Mouse (Mus musculus): ENCODE results near the gene Pcyt2.
"Not testable (repeated sequence)": the region's sequence is repeated elsewhere in the genome, so short reads cannot be mapped to it uniquely, and the experiment has no call there.

Gene Pcyt2

DNA sequence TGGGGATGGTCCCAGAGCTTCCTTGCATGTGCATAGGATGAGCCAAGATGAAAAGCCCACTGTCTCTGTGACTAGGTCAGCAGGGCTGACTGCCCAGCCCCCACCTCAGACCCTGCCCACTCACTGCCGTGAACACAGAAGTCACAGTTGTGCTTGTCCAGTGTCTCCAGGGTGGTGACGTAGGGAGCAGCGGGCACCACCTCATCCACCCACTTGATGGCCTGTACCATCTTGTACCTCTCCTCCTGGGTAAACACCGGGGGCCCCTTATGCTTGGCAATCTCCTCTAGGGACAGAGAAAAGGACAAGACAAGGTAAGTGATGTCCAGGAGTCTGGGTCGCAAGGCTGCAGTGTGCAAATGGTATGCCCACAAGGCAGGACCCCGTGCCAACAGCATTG is 2.6 kb downstream of the Pcyt2 start:
- DNase-seq: no peak

DNA sequence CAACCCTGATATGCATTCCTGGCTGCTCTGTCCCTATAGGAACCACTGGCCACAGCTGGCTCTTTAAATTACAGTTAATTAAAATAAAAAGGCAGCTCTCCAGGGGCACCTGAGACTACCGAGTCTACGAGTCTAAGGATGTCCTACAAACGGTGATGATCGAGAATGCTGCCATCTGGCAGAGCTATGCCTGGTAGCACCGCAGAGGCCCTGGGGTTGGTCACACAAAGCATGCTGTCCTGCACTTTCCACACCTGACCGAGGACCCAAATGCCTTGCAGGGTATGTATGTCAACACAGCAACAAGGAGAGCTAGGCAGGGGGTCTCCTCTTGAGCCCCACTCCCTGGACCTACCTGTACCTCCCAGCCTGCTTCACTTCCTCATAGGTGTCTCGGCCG is 3.8 kb downstream of the Pcyt2 start:
- DNase-seq: no peak

DNA sequence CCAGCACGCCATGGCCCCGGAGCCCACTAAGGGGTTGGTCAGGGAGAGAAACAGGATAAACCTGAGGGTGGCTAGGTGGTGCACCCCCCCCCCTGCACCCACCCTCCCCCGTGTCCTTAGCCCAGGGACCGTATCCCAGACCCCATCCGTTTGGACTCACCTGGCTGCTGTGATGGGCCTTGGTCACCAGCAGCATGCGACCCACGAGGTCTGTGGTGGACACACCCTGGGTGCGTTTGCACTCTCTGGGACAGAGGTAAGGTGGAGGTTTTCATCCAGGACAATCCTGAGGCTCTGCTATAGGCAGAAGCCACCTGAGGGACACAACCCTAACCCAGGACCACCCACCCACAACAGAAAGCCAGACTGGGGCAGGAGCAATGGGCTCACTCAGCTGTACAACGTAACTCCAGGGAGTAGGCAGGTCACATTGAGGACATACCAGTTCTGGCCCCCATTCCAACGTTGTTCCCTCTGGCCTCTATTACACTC is 4.2 kb downstream of the Pcyt2 start:
- DNase-seq: no peak

DNA sequence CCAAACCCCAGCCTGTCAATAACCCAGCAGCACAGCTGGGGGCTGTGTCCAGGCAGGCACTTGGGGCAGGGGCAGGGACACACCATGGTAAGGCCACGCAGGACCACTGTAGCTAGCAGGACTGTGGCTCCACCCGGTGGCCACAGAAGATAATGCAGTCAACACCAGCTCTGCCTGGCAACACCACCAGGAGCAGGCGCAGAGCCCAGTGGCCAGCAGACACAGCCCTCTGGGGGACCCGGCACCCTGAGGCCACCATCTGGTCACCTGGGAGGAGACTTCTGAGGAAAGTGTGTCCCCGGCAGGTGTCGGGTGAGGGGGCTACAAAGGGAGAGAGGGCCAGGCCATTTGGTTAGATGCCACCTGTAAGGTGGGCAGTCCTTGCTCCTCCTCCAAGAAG is 5.0 kb downstream of the Pcyt2 start:
- peak; percentile 83 to 84 for DNase-seq

DNA sequence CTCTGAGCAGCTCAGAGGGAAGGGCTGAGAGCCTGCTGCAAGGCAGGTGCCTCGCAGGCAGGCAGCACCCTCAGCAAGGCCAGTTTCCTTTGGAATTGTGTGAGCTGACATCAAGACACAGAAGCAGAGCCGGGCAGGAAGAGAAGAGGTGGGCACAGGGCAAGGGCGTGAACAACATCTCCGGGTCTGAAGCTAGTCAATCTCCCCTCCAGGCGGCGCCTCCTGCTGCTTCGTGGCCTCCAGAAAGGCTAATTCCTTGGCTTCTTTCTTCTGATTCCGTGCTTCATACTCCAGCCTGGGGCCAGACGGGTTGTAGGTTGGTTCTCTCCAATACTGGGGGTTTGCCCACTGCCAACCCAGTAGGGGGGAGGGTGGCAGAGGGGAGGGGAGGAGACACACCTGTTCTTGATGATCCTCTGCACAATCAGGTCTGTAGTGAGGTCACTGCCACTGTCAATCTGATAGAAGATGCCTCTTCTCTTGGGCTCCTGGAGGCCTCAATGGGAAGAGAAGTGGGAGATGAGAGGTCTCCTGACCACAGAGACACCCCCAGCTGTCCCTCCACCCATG is 7.2 kb downstream of the Pcyt2 start:
- DNase-seq: no peak

DNA sequence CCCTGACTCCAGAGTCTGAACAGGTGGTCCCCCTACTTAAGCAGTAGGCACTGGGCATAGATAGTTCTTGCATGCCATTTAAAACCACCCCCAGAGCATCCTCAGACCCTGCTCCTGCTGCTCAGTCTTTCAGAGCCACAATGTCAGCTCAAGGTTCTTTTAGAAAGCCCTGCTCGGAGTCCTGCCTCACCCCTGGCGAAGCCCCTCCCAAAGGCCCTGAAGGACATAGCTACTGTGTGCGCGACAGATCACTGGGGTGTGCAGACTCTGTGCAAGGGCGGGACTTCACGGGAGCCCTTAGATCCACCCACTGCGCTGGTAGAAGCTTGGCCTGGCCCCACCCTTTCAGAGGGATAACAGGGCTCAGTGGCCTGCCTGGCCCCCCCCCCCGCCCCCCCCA is 8.5 kb downstream of the Pcyt2 start:
- no peak for DNase-seq

DNA sequence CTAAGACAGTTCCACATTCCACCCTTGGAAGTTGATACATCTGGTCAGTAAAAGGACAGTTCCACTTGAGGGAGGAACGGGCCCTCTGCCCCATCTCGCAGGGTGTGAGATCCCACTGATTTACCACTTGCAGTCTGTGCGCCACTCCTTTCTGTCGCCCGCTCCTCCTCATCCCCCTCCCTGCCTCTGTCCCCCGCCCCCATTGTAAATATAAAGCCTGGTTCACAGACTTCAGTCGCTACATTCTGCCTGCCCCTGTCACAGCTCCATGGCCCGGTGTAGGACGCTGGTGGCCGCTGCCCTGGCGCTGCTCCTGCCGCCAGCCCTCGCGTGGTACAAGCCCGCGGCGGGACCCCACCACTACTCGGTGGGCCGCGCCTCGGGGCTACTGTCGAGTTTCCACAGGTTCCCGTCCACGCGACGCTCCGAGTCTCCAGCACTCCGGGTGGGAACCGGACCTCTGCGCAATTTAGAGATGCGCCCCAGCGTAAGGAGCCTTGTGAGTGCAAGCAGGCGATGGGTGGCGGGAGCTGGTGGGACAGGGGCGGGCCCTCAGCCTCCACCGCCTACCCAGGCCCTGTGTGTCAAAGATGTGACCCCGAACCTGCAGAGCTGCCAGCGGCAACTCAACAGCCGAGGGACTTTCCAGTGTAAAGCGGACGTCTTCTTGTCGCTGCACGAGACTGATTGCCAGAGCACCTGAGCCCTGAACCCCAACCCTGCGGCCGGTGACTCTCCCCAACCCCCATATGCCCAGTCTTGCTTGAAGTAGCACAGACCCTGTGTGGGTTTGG is 9.3 kb downstream of the Pcyt2 start, which contains the start of gene Npb:
TSS of gene Npb (plus strand) at position 237 of the 794 bp plus-strand sequence.
- DNase-seq: no peak

DNA sequence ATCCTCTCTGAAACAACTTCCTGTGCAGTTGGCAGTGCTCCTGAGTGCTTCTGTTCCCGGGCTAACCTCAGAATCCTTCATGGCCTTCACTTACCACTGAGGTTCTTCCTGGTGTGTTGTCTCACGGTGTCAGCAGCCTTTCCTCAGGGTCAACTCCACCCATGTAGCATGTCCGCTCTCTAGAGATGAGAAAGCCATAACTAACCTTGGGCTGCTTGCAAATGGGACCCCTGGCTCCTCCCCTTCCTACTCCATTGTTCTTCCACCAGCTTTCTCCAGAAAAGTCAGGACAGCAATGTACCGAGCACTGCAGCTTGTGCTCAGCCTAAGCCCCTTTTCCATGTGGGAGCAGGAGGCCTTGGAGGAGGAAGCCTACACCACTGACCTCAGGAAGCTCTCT is 11.0 kb downstream of the Pcyt2 start:
- no peak for DNase-seq

DNA sequence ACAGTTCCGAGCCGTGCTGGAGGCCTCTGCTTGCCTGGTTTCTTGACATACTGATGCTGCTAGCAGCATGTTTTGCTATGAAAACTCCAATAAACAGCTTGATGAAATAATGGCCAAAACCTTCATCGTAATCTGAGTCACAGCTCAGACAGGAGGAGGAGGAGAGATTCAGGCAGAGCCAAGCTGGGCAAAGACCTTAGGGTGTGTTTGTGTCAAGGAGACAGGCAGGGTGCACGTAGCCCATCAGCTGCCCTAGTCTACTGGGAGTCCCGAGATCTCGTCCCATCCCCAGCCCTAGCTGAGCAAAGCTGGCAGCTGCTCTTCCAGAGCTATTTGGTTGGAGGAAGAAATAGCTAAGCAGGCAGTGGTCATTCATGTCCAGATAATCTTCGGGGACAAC is 12.1 kb downstream of the Pcyt2 start:
- no peak for DNase-seq

DNA sequence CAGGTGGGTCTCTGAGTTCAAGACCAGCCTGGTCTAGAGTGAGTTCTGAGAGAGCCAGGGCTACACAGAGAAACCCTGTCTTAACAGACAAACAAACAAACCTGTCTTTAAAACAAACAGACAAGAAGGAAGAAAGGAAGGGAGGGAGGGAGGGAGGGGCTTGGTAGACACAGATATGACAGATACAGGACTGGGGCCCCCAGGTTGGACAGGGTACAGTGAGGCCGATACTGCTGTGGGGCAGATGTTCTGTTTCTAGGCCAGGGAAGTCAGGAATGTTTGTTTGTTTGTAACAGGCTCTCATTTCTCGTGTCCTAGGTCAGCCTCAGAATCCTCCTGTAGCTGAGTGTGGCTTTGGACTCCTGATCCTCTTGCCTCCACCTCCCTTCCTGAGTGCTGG is 14.2 kb downstream of the Pcyt2 start:
- no peak for DNase-seq

DNA sequence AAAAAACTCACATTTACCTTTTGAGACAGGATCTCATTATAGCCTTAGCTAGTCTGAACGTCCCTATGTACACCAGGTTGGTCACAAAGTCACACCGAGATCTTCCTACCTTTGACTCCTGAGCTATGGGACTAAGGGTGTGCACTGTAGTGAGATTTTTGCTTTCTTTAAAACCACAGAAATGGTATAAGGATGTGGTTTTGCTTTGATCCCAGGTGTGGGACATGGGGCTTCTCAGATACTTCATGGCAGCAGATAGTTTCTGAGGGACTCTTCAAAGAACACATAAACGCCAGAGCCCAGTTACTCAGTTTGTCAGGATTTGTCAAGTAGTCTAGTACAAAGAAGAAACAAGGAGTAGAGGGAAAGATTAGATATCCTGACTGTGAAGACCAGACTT is 17.0 kb downstream of the Pcyt2 start:
- no peak for DNase-seq

DNA sequence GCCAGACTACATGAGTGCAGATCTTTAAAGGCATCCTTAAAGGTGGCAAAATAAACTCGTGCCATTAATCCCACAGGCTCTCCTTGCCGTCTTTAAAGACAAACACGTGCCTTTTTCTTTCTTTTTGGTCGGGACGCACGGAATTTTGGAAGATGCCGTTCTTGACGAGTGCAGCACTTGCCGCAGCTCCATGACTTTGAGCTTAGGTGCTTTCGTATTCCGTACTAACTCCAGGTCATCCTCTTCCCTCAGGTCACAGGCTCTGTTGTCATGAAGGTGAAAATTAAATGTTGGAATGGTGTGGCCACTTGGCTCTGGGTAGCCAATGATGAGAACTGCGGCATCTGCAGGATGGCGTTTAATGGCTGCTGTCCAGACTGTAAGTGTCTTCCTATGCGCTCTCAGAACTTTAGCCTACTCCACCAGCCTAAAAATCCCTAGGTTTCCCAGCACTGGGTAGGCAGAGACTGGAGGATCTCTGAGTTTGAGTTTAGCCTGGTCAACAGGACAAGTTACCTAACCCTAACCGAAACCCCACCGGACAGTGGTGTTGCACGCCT is 18.7 kb downstream of the Pcyt2 start:
- DNase-seq: no peak

DNA sequence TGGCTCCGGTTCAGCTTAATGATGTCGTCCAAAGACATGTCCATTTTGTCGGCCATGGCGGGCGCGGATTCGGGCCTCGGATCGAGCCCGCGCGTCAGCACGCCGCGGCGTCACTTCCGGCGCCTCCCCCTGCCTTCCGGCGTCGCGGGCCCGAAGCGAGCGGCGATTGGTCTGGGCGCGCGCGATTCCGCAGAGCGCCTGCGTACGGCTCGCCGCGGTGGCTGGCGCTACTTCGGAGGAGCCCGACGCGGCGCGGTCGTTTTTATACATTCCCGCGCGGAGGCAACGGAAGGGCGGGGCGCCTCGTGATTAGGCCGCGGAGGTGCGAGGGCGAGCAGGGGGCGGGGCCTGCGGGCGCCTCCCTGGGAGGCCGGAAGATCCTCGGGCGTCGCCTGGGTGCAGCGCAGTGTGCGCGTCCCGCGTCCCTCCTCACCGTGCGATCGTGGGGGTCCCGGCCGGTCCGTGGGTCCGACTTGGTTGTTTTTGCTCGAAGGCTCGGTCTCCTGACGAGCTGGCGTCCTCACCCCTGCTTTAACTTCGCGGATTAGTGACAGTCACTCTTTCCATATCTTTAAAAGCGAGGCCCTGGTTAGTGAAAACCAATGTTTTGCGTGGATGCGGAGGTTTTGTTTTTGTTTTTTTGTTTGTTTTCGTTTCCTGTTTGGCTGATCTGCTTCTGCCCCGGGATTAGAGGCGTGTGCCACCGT is 19.3 kb downstream of the Pcyt2 start, which contains the start of the genes Alyref and Anapc11:
TSS of gene Alyref (minus strand) at position 83 of the 707 bp plus-strand sequence.
TSS of gene Anapc11 (plus strand) at position 139 of the 707 bp plus-strand sequence.
- peak; percentile 96 to 98 for DNase-seq

DNA sequence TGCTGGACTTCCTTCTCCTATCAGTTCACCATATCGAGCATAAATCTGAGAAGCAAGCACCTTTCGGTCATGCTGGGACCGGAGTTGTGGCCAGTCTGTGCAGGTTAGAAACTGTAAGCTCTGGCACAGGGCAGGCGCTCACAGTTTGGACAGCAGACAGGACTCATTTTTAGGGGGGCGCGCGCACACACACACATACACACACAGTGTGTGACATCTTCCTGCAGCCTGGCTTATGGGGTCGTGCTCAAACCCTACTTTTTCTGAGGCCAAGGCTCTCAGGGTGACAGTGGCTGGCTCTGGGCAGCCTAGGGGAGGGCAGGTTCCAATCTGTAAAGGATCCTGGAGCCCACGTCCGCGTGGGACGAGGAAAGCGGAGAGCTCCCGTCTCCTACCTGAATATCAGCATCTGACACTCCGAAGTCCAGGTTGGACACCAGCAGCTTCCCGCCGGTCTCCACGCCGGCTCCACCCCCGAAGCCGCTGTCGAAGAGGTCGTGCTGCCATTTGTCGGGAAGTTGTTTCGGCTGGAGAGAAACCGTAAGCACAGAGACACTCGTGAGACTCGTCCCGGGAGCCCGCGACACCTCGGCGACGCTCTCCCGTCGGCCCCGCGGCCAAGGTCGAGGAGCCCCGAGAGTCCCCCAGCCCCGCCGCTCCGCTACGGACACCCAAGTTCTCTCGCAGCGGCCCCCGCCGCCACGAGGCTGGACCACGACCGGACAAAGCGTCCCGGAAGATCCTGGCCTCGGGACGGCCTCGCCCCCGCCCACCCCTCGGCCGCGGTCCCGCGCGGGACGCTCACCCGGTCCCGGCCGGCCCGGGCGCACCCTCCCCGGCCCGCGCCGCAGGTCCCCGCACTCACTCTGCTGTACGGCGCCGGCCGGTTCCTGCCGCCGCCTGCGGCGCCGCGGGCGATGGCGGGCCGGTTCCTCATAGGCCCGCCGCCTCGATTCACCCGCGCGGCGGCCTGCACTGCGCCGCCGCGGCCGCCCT is 20.2 kb downstream of the Pcyt2 start:
- peak in 1 of 2 experiments; percentile 36 for DNase-seq

DNA sequence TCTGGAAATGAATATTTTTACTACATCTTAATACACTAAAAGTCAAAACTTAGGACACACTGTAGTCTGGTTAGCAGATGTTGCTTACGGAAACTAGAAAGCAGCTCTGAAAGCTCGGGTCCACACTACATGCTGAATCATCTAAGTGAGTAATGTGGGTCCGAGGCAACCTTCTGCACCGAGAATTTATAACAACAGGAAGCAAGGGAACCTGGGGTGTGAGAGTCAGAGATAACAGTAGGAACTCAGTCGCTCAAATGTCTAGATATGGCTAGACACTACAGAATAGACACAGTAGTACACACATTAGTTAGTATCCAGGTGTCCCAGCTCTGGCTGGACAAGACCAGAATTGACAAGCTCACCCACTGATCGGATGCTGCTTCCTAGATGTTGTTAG is 29.2 kb downstream of the Pcyt2 start:
- no peak for DNase-seq

DNA sequence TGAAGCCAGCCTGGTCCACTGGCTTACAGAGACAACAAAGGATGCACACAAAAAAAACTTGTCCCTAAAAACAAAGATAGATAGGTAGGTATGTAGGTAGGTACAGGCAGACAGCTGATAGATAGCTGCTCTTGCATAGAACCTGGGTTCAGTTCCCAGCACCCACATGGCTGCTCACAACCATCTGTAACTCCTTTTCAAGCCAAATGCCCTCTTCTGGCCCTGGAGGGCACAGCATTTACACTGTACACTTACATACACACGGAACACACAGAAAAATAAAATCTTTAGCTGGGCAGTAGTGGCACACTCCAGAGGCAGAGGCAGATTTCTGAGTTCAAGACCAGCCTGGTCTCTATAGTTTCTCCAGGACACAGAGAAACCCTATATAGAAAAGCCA is 33.8 kb downstream of the Pcyt2 start:
- peak in 1 of 2 experiments; percentile 9 for DNase-seq

DNA sequence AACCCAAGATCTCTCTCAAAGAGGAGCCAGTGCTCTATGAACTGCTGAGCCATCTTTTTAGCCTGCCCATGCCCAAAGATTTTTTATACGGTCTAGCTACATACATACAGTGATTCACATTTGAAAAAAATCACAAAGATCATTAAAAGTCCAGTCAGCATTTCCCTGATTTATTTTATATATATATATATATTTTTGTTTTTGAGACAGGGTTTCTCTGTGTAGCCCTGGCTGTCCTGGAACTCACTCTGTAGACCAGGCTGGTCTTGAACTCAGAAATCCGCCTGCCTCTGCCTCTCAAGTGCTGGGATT is 34.8 kb downstream of the Pcyt2 start:
- not testable (repeated sequence) for DNase-seq

DNA sequence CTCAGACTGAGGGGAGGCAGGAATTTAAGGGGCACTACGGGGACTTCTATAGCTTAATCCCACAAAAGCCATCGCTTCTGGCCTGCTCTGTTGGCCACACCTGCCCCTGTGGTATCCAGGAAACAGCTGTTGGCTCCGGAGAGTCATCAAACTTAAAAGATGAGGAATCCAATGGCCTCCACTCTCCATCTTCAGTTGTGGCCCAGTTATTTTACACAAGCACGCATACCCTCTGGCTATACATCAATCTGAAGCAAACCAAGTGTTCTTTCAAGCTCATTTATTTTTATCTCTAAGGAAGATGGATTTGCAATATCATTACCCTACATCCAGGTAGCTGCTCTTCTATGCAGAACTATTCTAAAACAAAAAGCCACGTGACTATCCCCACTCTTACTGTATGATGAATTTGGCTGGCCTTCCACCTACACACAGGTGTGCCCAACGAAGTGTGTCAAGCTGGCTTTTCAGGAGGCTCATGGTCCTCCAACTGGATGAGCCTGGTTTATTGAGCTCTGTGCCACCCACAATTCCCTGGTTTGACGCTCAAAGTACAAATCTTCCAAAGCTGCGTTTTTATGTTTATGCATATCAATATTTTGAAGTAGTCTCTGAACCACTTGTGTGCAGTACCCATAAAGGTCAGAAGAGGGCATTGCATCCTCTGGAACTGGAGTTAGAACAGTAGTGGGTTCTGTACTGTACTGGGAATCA is 35.3 kb downstream of the Pcyt2 start:
- DNase-seq: peak; percentile 70

DNA sequence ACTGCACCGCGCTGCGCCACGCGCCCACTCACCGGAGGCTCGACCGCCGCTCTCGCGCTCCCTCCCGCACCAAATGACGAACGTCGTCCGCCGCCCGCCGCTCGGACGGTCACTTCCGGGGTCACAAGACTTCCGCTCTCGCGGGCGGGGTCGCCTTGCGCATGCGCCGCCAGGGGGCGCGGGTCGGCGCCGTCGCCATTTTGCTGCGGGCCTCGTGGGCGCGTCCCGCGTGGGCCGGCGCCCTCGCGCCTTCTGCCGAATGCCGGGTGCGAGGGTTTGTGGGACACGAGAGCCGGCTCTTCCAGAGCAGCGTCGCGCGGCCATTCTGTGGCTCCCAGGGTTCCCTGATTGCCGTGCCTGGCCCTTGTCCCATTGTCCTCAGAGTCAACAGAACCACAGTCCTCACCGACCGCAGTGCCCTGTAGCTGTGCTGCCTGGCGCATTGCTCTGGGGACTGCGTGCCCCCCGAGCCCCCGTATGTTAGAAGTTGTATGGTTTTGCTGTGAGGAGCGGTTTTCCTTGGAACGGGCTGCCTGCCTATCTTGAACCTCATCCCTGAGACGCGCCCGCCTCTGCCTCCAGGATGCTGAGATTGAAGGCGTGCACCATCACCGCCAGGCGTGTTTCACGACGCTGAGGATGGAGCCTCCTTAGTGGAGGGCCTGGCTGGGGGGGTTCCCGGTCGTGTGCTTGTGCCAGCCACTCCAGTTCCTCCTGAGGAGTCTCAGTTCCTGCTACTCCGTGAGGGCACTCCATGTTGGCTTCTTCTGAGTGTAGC is 36.1 kb downstream of the Pcyt2 start, which contains the start of gene Arhgdia:
TSS of gene Arhgdia (minus strand) at position 135 of the 778 bp plus-strand sequence.
- peak; percentile 90 to 93 for DNase-seq

DNA sequence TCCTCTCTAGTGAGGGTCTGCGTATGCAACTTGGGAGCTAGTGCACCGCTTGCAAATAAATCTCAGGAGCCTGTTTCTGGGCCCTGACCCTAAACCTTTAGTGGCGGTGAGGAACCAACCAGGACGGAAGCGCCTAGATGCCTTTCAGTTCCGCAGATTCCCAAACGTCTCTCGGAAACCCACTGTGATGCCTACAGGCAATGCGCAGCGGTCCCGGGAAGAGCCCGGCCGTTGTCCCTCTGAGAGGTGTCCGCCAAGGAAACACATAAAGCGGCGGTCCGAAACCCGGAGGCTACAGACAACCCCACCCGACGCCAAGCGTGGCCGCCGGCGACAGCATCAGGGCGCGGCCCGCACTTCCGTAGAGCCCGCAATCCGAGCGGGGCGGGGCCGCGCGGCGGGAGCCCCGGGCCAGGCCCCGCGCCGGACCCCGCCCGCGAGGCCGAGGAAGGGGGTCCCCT is 36.8 kb downstream of the Pcyt2 start:
- peak; percentile 48 to 63 for DNase-seq
